Mouse (Mus musculus) embryonic facial prominence, embryonic 10.5 days (tissue): ENCODE results near the gene Lsp1. TPM values are rescaled to one million over a fixed set of nuclear protein-coding genes. Genes with fewer than 3 reads are reported as not detected.
A peak's percentile ranks its signal among the peaks of the same experiment; 100 is the strongest.

Experiments
- DNase-seq: peaks from one replicate; pipeline ENCODE4 v3.0.0-alpha.2; 2017; ENCODE audit warnings: low spot score
- H3K27ac ChIP-seq: fragments of 300-500 bp; sonication (generic); replicated peaks from 2 replicates; pipeline ENCODE4 v1.5.1; 2016; ENCODE audit warnings: mild to moderate bottlenecking
- H3K27me3 ChIP-seq: fragments of 300-500 bp; sonication (generic); replicated peaks from 2 replicates; pipeline ENCODE4 v1.6.1; 2016; ENCODE audit warnings: low read depth, mild to moderate bottlenecking; ENCODE audit not compliant: poor library complexity, severe bottlenecking
- H3K36me3 ChIP-seq: fragments of 300-500 bp; sonication (generic); replicated peaks from 2 replicates; pipeline ENCODE4 v1.6.1; 2016; ENCODE audit warnings: mild to moderate bottlenecking, moderate library complexity
- H3K4me1 ChIP-seq: fragments of 300-500 bp; sonication (generic); 2 replicates; pipeline ENCODE4 v1.6.1; 2016
- H3K4me3 ChIP-seq: fragments of 300-500 bp; sonication (generic); 2 replicates; pipeline ENCODE4 v1.5.1; 2016; ENCODE audit warnings: mild to moderate bottlenecking, moderate library complexity
- H3K9me3 ChIP-seq: fragments of 300-500 bp; sonication (generic); 2 replicates; pipeline ENCODE4 v1.6.1; 2016; ENCODE audit warnings: mild to moderate bottlenecking
- WGBS: fragments of 180-500 bp; shearing (Covaris S2); methylation state at CpG from one replicate; pipeline ENCODE4 v1.1.7; 2016; 5-methylcytosine and 5-hydroxymethylcytosine counted together
- polyA plus RNA-seq: library from polyadenylated mRNA; unstranded; fragments of >200 nt; fragmentation: Nextera tagmentation; extraction: Ambion mirVana; gene quantifications from 2 replicates; pipeline ENCODE4 v1.2.1, GENCODE M21; 2016

Lsp1 gene
- polyA plus RNA-seq, 1 experiment from 2014 or later, result 20.9 TPM

DNA sequence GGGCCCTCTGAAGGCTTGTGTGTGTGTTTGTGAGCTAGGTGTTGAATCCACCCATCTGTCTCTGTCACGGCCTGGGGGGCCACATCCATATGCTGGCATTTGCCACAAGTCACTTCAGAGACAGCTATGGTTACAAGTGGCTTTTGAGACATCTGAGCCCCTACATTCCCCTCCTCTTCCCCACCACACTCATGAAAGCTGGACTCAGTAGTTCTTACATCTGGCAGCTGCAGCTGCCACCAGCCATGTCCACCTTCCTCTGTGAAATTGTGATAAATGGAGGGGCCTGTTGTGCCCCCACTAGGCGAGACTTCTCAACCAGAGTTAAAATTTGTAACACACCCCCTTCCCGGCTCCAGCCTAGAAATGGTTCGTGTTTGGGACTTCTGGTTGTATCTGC, 77.7 kb downstream of the Lsp1 start:
- DNase-seq, result no peak
- Histone ChIP-seq H3K36me3 (peaks cover 37% of the 10 kb centered on the region), H3K4me1 (peaks cover 80% of the 10 kb centered on the region), H3K27ac (peak overlapping the region; percentile 93), H3K4me3 (peak overlapping the region; percentile 8; the same call in 1 of the 2 replicates), H3K9me3 (no peaks in the 10 kb centered on the region), H3K27me3 (no peaks in the 10 kb centered on the region)
- 26% methylated on average over 4 of the region's 4 CpGs for WGBS

DNA sequence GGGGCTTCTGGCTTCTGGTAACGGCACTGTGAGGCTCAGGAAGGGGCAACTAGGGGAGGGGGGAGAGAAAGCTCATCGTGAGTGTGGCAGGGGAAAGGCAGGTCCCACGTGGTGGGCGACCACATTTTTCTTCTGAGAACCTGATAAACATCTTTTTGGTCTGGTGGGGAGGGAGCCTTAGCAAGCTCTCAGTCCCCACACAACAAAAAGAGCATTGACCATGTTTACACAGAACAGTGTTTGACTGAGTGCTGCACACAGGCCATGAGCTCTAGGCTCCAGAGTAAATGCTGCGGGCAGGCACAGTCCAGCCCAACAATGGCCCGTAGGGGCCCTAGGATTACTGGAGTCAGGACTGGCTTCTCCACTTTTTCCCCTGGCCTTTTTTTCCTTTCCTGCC, 78.2 kb downstream of the Lsp1 start:
- Histone ChIP-seq H3K27ac (peak overlapping the region; percentile 93), H3K27me3 (no peaks in the 10 kb centered on the region), H3K4me1 (peaks cover 80% of the 10 kb centered on the region), H3K4me3 (no peak overlapping the region), H3K9me3 (no peaks in the 10 kb centered on the region), H3K36me3 (peaks cover 37% of the 10 kb centered on the region)
- peak; percentile 50 for DNase-seq
- WGBS, result 27% methylated on average over 6 of the region's 6 CpGs

GRCm38 (mm10) chr7:142539828-142540227, 79.2 kb downstream of the Lsp1 start:
- Histone ChIP-seq H3K4me1 (peaks cover 80% of the 10 kb centered on the region), H3K27me3 (no peaks in the 10 kb centered on the region), H3K9me3 (no peaks in the 10 kb centered on the region), H3K4me3 (no peak overlapping the region), H3K36me3 (peaks cover 37% of the 10 kb centered on the region), H3K27ac (peak overlapping the region; percentile 93)
- WGBS, result 66% methylated on average over 8 of the region's 8 CpGs
- no peak for DNase-seq

DNA sequence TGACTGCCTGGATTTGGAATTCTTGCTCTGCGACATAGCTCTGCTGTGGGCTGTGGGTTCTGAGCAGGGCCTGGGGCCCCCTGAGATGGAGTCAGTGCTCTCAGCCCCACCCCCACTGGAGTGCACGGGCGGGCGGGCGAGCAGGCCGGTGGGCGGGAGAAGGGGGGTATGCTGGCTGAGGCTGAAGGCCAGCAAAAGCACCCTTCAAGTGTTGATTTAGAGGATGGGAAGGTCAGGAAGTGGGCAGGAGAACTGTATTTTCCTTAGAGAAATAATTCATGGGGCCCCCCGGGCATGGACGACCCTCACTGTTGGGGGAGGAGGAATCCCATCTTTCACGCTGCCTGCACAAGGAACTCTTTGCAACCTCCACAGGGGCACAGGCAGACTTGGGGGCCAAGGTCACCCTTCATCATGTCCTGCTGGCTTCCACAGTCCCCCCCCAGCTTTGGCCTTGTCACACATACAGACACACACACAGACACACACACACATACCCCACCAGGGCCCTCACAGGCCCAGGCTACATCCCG, 82.2 kb downstream of the Lsp1 start:
- H3K4me3 ChIP-seq, result peak overlapping the region; percentile 22; the same call in 1 of the 2 replicates
- no peaks in the 10 kb centered on the region for H3K27me3 ChIP-seq
- H3K27ac ChIP-seq, result peak overlapping the region; percentile 88
- no peaks in the 10 kb centered on the region for H3K9me3 ChIP-seq
- WGBS, result 18% methylated on average over 11 of the region's 11 CpGs
- DNase-seq, result peak; percentile 75
- peaks cover 91% of the 10 kb centered on the region for H3K4me1 ChIP-seq
- H3K36me3 ChIP-seq, result peaks cover 23% of the 10 kb centered on the region

Other genes with a start within 250 kb of the Lsp1 start
- not detected in 2 replicates for gene Gm7579, start 248.9 kb upstream of the Lsp1 start, polyA plus RNA-seq
- gene Krtap5-5, start 230.8 kb upstream of the Lsp1 start, polyA plus RNA-seq, result not detected in 2 replicates
- not detected in 2 replicates for gene Gm40460, start 219.7 kb upstream of the Lsp1 start, polyA plus RNA-seq
- gene Gm2431, start 202.5 kb upstream of the Lsp1 start, polyA plus RNA-seq, result not detected in 2 replicates
- not detected in 2 replicates for gene Gm4559, start 186.4 kb upstream of the Lsp1 start, polyA plus RNA-seq
- not detected in 2 replicates for gene Krtap5-1, start 163.7 kb upstream of the Lsp1 start, polyA plus RNA-seq
- not detected in 2 replicates for gene Krtap5-4, start 157.3 kb upstream of the Lsp1 start, polyA plus RNA-seq
- 2.2 and 3.0 TPM in 2 replicates for gene Ifitm10, start 87.1 kb upstream of the Lsp1 start, polyA plus RNA-seq
- gene Gm49369, start 78.1 kb upstream of the Lsp1 start, polyA plus RNA-seq, result not detected in 2 replicates
- 151 and 158 TPM in 2 replicates for gene Ctsd, start 72.8 kb upstream of the Lsp1 start, polyA plus RNA-seq
- gene Syt8, start 26.0 kb upstream of the Lsp1 start, polyA plus RNA-seq, result not detected in 2 replicates
- 1.7 and 2.5 TPM in 2 replicates for gene Tnni2, start 19.0 kb upstream of the Lsp1 start, polyA plus RNA-seq
- 1.4 and 1.6 TPM in 2 replicates for gene Tnnt3, start 38.0 kb downstream of the Lsp1 start, polyA plus RNA-seq
- 18.1 and 22.4 TPM in 2 replicates for gene Mrpl23, start 71.9 kb downstream of the Lsp1 start, polyA plus RNA-seq
- gene Igf2, start 206.0 kb downstream of the Lsp1 start, polyA plus RNA-seq, result 360 and 378 TPM in 2 replicates
- not detected in 2 replicates for gene Gm49394, start 209.1 kb downstream of the Lsp1 start, polyA plus RNA-seq